27 mouse cellular contexts compared by ENCODE assay signal in genomic region chr8:114198990-114199389, GRCm38 (mm10). TPM values are rescaled to one million over a fixed set of nuclear protein-coding genes. Genes with fewer than 3 reads are reported as not detected.
A peak's percentile ranks its signal among the peaks of the same experiment; 100 is the strongest.
DNase-seq lines count a peak whose midpoint lies in the region; ATAC-seq and TF ChIP-seq lines count a peak whose summit lies in the region.
"Had no signal": no experiment of that assay in that cellular context is flagged by ENCODE, and none has a peak within 500 bp of the region (broad histone marks: within the 10 kb centered on the region; RNA-seq: fewer than 3 reads in every experiment).

No protein-coding gene starts in this region.

- no peak overlapping the region for H3K9ac ChIP-seq in forebrain, embryonic 14.5 days (ENCODE audit: low read length)
- no peak overlapping the region for H3K9ac ChIP-seq in forebrain, embryonic 11.5 days (ENCODE audit: low read length)
- no peak overlapping the region for H3K9ac ChIP-seq in midbrain, embryonic 14.5 days (replicated peaks; ENCODE audit: low read length)
- no peak overlapping the region for H3K9ac ChIP-seq in midbrain, embryonic 13.5 days (replicated peaks)
- H3K9ac ChIP-seq: heart, embryonic 12.5 days; liver, embryonic 15.5 days; midbrain, embryonic 12.5 days had no signal

- H3K4me1 ChIP-seq in cerebellum, adult 2 months (ENCODE audit: control insufficient read depth, insufficient read depth, low read length) = no peaks in the 10 kb centered on the region
- H3K4me1 ChIP-seq in forebrain, embryonic 14.5 days (ENCODE audit: control insufficient read depth, insufficient read depth, low read length) = no peaks in the 10 kb centered on the region
- no peaks in the 10 kb centered on the region for H3K4me1 ChIP-seq in forebrain, embryonic 11.5 days (replicated peaks; ENCODE audit: control insufficient read depth, insufficient read depth, low read length)
- no peaks in the 10 kb centered on the region for H3K4me1 ChIP-seq in midbrain, embryonic 14.5 days (ENCODE audit: control insufficient read depth, insufficient read depth, low read length)
- 0 out of 2 replicates have a peak, but pooled peaks cover 13% of the 10 kb centered on the region for H3K4me1 ChIP-seq in midbrain, embryonic 13.5 days (replicated peaks)
- H3K4me1 ChIP-seq: heart, embryonic 12.5 days; liver, embryonic 15.5 days had no signal

- H3K4me2 ChIP-seq in forebrain, embryonic 14.5 days (ENCODE audit: low read length) = no peak overlapping the region
- H3K4me2 ChIP-seq in forebrain, embryonic 11.5 days (ENCODE audit: low read depth, low read length, severe bottlenecking) = no peak overlapping the region
- H3K4me2 ChIP-seq in midbrain, embryonic 14.5 days (ENCODE audit: low read length) = no peak overlapping the region
- H3K4me2 ChIP-seq in midbrain, embryonic 13.5 days (replicated peaks) = no peak overlapping the region
- H3K4me2 ChIP-seq: heart, embryonic 12.5 days; liver, embryonic 15.5 days; midbrain, embryonic 12.5 days had no signal

- DNase-seq in cerebellum, adult 2 months = peak; percentile 28 to 61
- no peak for DNase-seq in cerebellum, adult 11 months
- DNase-seq in forebrain, embryonic 14.5 days (ENCODE audit: low spot score) = peak; percentile 42
- DNase-seq in forebrain, embryonic 11.5 days (ENCODE audit: low spot score) = no peak
- peak; percentile 59 for DNase-seq in midbrain, embryonic 14.5 days
- DNase-seq in heart, postnatal 4 days = no peak
- DNase-seq: adrenal gland, postnatal 14 days; gastrocnemius, adult 2 months; heart, adult 2 months; kidney, adult 8-10 months; kidney, postnatal 4 days; lung, postnatal 36 days; right cerebral cortex, postnatal 14 days; thymus, postnatal 4 days had no signal

- H3K27ac ChIP-seq in cerebellum, adult 2 months (ENCODE audit: insufficient read depth, low read length) = no peak overlapping the region
- no peak overlapping the region for H3K27ac ChIP-seq in forebrain, embryonic 14.5 days (ENCODE audit: low read depth, low read length)
- no peak overlapping the region for H3K27ac ChIP-seq in forebrain, embryonic 11.5 days (ENCODE audit: low read depth, low read length)
- no peak overlapping the region for H3K27ac ChIP-seq in midbrain, embryonic 14.5 days (replicated peaks; ENCODE audit: low read depth, low read length)
- no peak overlapping the region for H3K27ac ChIP-seq in midbrain, embryonic 13.5 days
- H3K27ac ChIP-seq: gastrocnemius, adult 2 months; heart, adult 2 months; kidney, postnatal 0 days; liver, embryonic 15.5 days; midbrain, embryonic 12.5 days had no signal

- WGBS in cerebellum, adult 2 months = 16% methylated on average over 2 of the region's 2 CpGs
- 62% methylated on average over 2 of the region's 2 CpGs for WGBS in forebrain, embryonic 14.5 days
- 72% methylated on average over 2 of the region's 2 CpGs for WGBS in forebrain, embryonic 11.5 days
- WGBS in midbrain, embryonic 14.5 days = 50% methylated on average over 2 of the region's 2 CpGs
- 53% methylated on average over 2 of the region's 2 CpGs for WGBS in midbrain, embryonic 13.5 days

- TF ChIP-seq POLR2A in cerebellum, adult 2 months (IDR thresholded peaks at IDR 0.05; ENCODE audit: borderline replicate concordance, insufficient read depth, low read length) = no peak

- H3K36me3 ChIP-seq in forebrain, embryonic 14.5 days (ENCODE audit: control insufficient read depth, insufficient read depth, low read length) = no peaks in the 10 kb centered on the region
- H3K36me3 ChIP-seq in forebrain, embryonic 11.5 days (ENCODE audit: control insufficient read depth, insufficient read depth, low read length) = no peaks in the 10 kb centered on the region
- no peaks in the 10 kb centered on the region for H3K36me3 ChIP-seq in midbrain, embryonic 14.5 days (ENCODE audit: control insufficient read depth, insufficient read depth, low read length)
- H3K36me3 ChIP-seq in midbrain, embryonic 13.5 days = no peaks in the 10 kb centered on the region
- H3K36me3 ChIP-seq: G1E; heart, embryonic 12.5 days; liver, embryonic 15.5 days; midbrain, embryonic 12.5 days had no signal

- no peak for TF ChIP-seq CTCF in cerebellum, adult 2 months (IDR thresholded peaks at IDR 0.05; ENCODE audit: borderline replicate concordance, insufficient read depth, low read depth, low read length)

- no peak for ATAC-seq in forebrain, embryonic 14.5 days
- ATAC-seq in forebrain, embryonic 11.5 days (replicated peaks; ENCODE audit: low FRiP score) = no peak
- no peak for ATAC-seq in midbrain, embryonic 14.5 days (ENCODE audit: low FRiP score, low TSS enrichment)
- ATAC-seq in midbrain, embryonic 13.5 days = no peak
- ATAC-seq: forebrain, embryonic 16.5 days; intestine, embryonic 16.5 days; Patski had no signal

- no peak overlapping the region for H3K4me3 ChIP-seq in cerebellum, adult 2 months (replicated peaks; ENCODE audit: insufficient read depth, low read depth, low read length)
- H3K4me3 ChIP-seq in forebrain, embryonic 14.5 days (ENCODE audit: low read depth, low read length) = no peak overlapping the region
- H3K4me3 ChIP-seq in forebrain, embryonic 11.5 days (ENCODE audit: low read depth, low read length) = no peak overlapping the region
- no peak overlapping the region for H3K4me3 ChIP-seq in midbrain, embryonic 14.5 days (replicated peaks; ENCODE audit: low read depth, low read length)
- H3K4me3 ChIP-seq in midbrain, embryonic 13.5 days (replicated peaks) = no peak overlapping the region
- H3K4me3 ChIP-seq: gastrocnemius, adult 2 months; heart, adult 2 months; heart, embryonic 12.5 days; liver, embryonic 15.5 days; midbrain, embryonic 12.5 days had no signal

- no peaks in the 10 kb centered on the region for H3K27me3 ChIP-seq in cerebellum, adult 2 months (ENCODE audit: control insufficient read depth, insufficient read depth, low read length)
- H3K27me3 ChIP-seq in forebrain, embryonic 14.5 days (replicated peaks; ENCODE audit: control insufficient read depth, insufficient read depth, low read length) = no peaks in the 10 kb centered on the region
- H3K27me3 ChIP-seq in forebrain, embryonic 11.5 days (ENCODE audit: control insufficient read depth, insufficient read depth, low read length) = no peaks in the 10 kb centered on the region
- H3K27me3 ChIP-seq in midbrain, embryonic 14.5 days (ENCODE audit: control insufficient read depth, insufficient read depth, low read length) = no peaks in the 10 kb centered on the region
- peaks cover 14% of the 10 kb centered on the region; the same call in 1 of the 2 replicates for H3K27me3 ChIP-seq in midbrain, embryonic 13.5 days

- no peaks in the 10 kb centered on the region for H3K9me3 ChIP-seq in forebrain, embryonic 14.5 days (replicated peaks; ENCODE audit: control insufficient read depth, low read length)
- no peaks in the 10 kb centered on the region for H3K9me3 ChIP-seq in forebrain, embryonic 11.5 days (ENCODE audit: control insufficient read depth, low read length)
- no peaks in the 10 kb centered on the region for H3K9me3 ChIP-seq in midbrain, embryonic 14.5 days (ENCODE audit: control insufficient read depth, low read length)
- no peaks in the 10 kb centered on the region for H3K9me3 ChIP-seq in midbrain, embryonic 13.5 days
- H3K9me3 ChIP-seq: heart, embryonic 12.5 days; liver, embryonic 15.5 days; midbrain, embryonic 12.5 days had no signal

RNA-seq across cellular contexts. Expression of gene Vat1l, which starts 6.4 kb away (rescaled TPM):
- 108 and 126 TPM in 2 replicates for polyA plus RNA-seq in cerebellum, adult 2 months (2012; rRNA removed)
- polyA plus RNA-seq in forebrain, embryonic 14.5 days (2014; fragmentation: Nextera tagmentation; extraction: Ambion mirVana) = 29.7 and 32.2 TPM in 2 replicates
- 9.6 and 11.3 TPM in 2 replicates for polyA plus RNA-seq in forebrain, embryonic 11.5 days (2014; fragmentation: Nextera tagmentation; extraction: Ambion mirVana)
- 29.5 and 47.7 TPM in 2 replicates for polyA plus RNA-seq in midbrain, embryonic 14.5 days (2014; fragmentation: Nextera tagmentation; extraction: Ambion mirVana)
- 25.4 and 28.2 TPM in 2 replicates for polyA plus RNA-seq in midbrain, embryonic 13.5 days (2015; fragmentation: Nextera tagmentation; extraction: Ambion mirVana)
- under 1 TPM; 0.67 to 0.72 TPM for total RNA-seq in heart, postnatal 4 days (2021)
- total RNA-seq: hematopoietic stem cell, adult 5-6 weeks; liver, adult 2 months; megakaryocyte, adult 5-6 weeks; monocyte, adult 5-6 weeks had no signal
- polyA plus RNA-seq: G1E; liver, adult 2 months had no signal

Comparison
In these comparisons a context has a peak if more than half of its experiments do, and no peak if none do; other contexts are left out.
1. DNase-seq: peak in cerebellum, adult 2 months (2 of 2), forebrain, embryonic 14.5 days (single experiment) and midbrain, embryonic 14.5 days (single experiment); none in cerebellum, adult 11 months (single experiment), forebrain, embryonic 11.5 days (single experiment) and heart, postnatal 4 days (single experiment).